ENCODE assay signal across 8 mouse cellular contexts in the genomic region with DNA sequence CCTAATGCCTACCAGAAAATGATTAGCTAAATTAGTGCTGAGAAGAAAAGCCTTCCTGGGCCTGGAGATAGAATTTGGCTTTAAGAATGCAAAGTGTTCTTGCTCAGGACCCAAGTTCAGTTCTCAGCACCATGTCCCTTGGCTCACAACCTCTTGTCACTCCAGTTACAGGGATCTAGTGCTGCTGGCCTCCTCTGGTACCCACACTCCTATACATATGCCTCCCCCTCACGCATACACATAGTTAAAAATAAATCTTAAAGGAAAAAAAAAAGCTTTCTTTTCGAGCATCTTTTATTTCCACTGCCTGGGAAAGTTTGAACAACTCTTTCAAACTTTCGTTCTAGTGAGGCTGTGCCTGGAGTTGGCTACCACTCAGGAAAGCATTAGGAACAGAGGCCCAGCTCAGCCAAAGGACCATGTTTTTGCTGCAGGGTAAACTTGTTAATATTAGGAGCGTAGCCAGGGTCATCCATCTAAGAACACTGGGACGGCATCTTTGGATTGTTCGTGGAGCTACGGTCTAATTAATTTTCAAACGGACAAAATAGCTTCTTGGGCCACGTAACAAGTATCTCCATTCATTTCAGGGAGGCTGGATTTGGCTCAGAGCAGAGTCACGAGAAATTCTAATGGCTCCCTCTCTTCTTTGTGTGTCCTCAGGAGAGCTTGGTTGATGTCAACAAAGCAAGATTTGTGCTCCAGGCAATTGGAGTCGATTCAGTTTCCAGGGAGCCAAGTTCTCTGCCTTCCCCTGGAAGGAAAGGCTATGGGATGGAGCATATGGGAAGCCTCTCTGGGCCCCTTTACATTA.
DNase-seq lines count a peak whose midpoint lies in the region; ATAC-seq and TF ChIP-seq lines count a peak whose summit lies in the region.

No protein-coding gene starts in this region.

- H3K27me3 ChIP-seq in hindbrain, embryonic 11.5 days (ENCODE audit: control insufficient read depth, insufficient read depth, low read length) = peaks cover 35% of the 10 kb centered on the region
- no peaks in the 10 kb centered on the region for H3K27me3 ChIP-seq in limb, embryonic 14.5 days (ENCODE audit: control insufficient read depth, insufficient read depth, low read length)

- no peak for ATAC-seq in hindbrain, embryonic 11.5 days (ENCODE audit: low FRiP score)
- peak; percentile 65 for ATAC-seq in limb, embryonic 14.5 days (ENCODE audit: low FRiP score, low read depth)

- H3K9ac ChIP-seq in hindbrain, embryonic 11.5 days (ENCODE audit: low read depth, low read length) = no peak overlapping the region
- H3K9ac ChIP-seq in limb, embryonic 14.5 days (ENCODE audit: low read depth, low read length, severe bottlenecking) = no peak overlapping the region

- H3K4me3 ChIP-seq in hindbrain, embryonic 11.5 days (ENCODE audit: low read depth, low read length) = no peak overlapping the region
- no peak overlapping the region for H3K4me3 ChIP-seq in limb, embryonic 14.5 days (replicated peaks; ENCODE audit: low read length)

- H3K4me1 ChIP-seq in hindbrain, embryonic 11.5 days (replicated peaks; ENCODE audit: control insufficient read depth, insufficient read depth, low read length) = peaks cover 6% of the 10 kb centered on the region; the same call in 1 of the 2 replicates
- no peaks in the 10 kb centered on the region for H3K4me1 ChIP-seq in limb, embryonic 14.5 days (ENCODE audit: control insufficient read depth, insufficient read depth, low read length)

- no peak for TF ChIP-seq POLR2A in limb, embryonic 14.5 days (IDR thresholded peaks at IDR 0.05; ENCODE audit: borderline replicate concordance, extremely low read depth, insufficient read depth, insufficient read length)

- WGBS in hindbrain, embryonic 11.5 days = 62% methylated on average over 11 of the region's 11 CpGs
- 66% methylated on average over 11 of the region's 11 CpGs for WGBS in limb, embryonic 14.5 days

- peak; percentile 17 to 18 for DNase-seq in cerebellum, postnatal 14 days
- DNase-seq in cerebellum, adult 8-10 months = no peak
- peak; percentile 43 for DNase-seq in MN1 (ENCODE audit: low spot score)
- DNase-seq in hindbrain, embryonic 11.5 days (ENCODE audit: low spot score) = peak; percentile 12
- DNase-seq in limb, embryonic 14.5 days (ENCODE audit: low spot score) = peak; percentile 82
- DNase-seq in kidney, postnatal 4 days = no peak
- DNase-seq in kidney, adult 9 months = no peak
- no peak for DNase-seq in kidney, postnatal 36 days

- no peak overlapping the region for H3K27ac ChIP-seq in hindbrain, embryonic 11.5 days (ENCODE audit: low read depth, low read length)
- H3K27ac ChIP-seq in limb, embryonic 14.5 days (replicated peaks; ENCODE audit: low read depth, low read length) = peak overlapping the region; percentile 34

- H3K36me3 ChIP-seq in hindbrain, embryonic 11.5 days (ENCODE audit: control insufficient read depth, insufficient read depth, low read length) = no peaks in the 10 kb centered on the region
- no peaks in the 10 kb centered on the region for H3K36me3 ChIP-seq in limb, embryonic 14.5 days (ENCODE audit: control insufficient read depth, insufficient read depth, low read length)

- no peak overlapping the region for H3K4me2 ChIP-seq in hindbrain, embryonic 11.5 days (replicated peaks; ENCODE audit: low read depth, low read length)
- H3K4me2 ChIP-seq in limb, embryonic 14.5 days (replicated peaks; ENCODE audit: low read depth, low read length, severe bottlenecking) = no peak overlapping the region

- H3K9me3 ChIP-seq in hindbrain, embryonic 11.5 days (ENCODE audit: control insufficient read depth, low read length) = no peaks in the 10 kb centered on the region
- no peaks in the 10 kb centered on the region for H3K9me3 ChIP-seq in limb, embryonic 14.5 days (ENCODE audit: control insufficient read depth, low read length)

Comparison
In these comparisons a context has a peak if more than half of its experiments do, and no peak if none do; other contexts are left out.
1. DNase-seq: peak in cerebellum, postnatal 14 days (2 of 2), MN1 (single experiment), hindbrain, embryonic 11.5 days (single experiment) and limb, embryonic 14.5 days (single experiment); none in cerebellum, adult 8-10 months (single experiment), kidney, postnatal 4 days (0 of 2), kidney, adult 9 months (single experiment) and kidney, postnatal 36 days (0 of 2).